Mouse (Mus musculus) frontal cortex, postnatal 25 days (tissue): ENCODE measurements around the gene Atrnl1.

ENCODE experiments used
- DNase-seq, 2 experiments: peaks; one replicate each; pipeline ENCODE4 v3.0.0; 2022; ENCODE audit warnings: low spot score in 2 of 2

Atrnl1 gene

DNA sequence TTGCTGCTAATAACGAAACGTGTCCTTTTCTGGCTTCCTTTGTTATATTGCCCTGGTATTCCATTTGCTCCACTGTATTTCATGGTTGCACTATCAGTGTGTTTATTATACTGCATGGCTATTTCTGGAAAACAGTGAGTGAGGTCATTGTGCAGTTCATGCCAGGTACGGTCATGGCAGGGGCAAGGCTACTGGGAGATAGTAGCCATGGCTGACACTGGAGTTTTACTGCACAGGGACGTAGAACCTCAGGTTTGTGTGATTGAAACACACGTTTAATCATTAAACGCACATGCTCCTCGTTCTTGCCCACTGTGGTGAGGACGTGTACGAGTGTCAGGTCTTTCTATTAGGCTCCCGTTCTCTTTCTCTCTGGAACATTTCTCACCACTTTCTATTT is 314.8 kb downstream of the Atrnl1 start:
- DNase-seq = no peak

DNA sequence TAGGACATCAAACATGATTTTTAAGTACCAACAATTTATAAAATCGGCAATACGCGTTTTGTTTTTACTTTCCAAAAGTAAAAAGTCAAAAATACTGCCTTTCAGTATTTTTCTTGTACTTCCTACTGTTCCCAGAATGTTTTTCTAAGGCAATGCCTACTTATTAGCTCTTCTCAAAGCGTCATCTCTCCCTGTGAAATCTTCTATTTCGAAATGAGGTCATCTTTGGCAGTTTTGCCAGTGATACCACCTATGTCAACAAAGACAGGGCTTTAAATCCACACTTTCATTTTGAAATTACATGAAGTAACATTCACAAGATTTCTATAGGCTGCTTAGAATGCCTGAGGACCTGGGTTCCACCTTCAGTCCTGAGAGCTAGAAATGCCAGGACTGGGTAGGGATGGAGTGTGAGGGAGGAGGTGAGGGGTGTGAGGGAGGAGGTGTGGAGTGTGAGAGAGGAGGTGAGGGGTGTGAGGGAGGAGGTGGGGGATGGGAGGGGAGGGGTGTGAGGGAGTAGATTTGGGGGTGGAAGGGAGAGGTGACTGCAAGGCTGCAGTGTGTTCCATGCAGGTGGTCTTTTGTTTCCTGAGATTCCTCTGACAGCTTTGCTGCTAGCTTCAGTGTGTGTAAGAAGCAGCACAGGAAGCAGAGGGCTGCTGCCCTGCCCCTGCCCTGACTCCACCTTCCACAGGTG is 315.5 kb downstream of the Atrnl1 start:
- DNase-seq = no peak

DNA sequence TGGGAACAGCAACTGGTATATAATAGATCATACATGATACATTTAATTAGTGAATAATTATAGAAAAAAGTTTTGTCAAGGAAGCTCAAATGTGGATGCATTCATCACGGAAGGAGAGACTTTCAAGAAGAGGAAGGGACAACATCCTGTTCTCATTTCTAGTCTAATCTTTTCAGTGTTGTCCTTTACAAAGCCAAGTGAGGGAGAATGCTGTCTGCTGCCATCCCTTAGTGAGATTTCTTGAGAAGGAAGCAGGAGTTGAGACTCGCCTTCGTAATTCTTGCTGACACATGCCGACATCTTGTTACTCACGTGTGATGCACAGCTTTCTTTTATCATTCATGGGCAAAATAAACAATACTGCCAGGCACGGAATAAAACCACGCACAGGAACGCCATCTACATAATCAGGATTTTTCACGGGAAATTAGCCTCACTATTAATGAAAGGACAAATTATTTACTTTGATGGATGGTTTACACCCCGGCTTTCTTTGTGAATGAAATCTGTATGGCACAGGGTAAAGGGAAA is 316.2 kb downstream of the Atrnl1 start:
- no peak for DNase-seq

- DNase-seq = no peak
These were observed 317.0 kb downstream of the Atrnl1 start for GRCm38 (mm10) chr19:57927566-57928523.

DNA sequence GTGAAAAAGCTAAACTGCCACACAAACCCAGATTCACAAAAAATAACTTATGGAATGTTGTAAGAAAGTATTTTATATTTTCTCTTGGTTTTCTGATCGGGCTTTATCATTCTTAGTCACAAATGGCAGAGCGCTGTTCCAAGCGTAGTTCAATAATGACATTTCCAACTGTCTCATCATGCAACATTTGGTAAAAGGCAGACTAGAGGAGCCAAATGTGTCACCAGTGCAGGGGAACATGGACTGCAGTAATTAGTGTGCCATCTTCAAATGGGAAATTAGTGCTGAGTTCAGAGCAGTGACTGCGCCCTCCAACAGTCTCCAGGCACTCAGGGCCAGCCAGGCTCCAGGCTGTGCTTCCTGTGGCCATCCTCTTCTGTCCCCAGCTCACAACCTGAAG is 320.8 kb downstream of the Atrnl1 start:
- no peak for DNase-seq

DNA sequence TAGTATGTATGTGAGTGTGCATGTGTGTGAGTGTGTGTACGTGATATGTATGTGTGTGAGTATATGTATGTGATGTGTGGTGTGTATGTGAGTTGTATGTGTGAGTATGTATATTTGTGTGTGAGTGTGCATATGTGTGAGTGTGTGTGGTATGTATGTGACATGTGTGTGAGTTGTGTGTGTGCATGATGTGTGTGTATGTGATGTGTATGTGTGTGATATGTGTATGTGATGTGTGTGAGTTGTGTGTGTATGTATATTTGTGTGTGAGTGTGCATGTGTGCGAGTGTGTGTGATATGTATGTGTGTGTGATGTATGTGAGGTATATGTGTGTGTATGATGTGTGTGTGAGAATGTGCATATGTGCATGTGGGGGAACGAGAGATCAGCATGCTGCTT is 326.0 kb downstream of the Atrnl1 start:
- no peak for DNase-seq

GRCm38 (mm10) chr19:57939166-57939565 is 328.3 kb downstream of the Atrnl1 start:
- no peak for DNase-seq

DNA sequence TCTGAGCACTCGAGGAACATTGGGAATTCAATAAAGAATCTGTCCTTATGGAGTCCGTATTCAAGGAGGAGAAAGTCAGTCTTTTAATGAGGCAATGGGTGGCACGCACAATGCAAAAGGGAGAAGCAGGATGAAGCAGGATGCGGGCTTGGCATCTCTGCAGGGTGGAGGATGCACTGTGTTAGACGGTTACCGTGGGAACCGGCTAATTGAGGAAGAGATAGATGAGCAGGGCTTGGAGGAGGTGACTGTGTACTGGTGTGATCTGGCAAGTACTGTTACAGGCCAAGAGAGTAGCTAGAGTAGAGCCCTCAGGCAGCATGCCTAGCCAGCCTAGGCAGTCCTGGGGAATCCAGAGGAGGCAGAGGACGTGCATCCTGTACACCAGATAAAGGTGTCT is 330.7 kb downstream of the Atrnl1 start:
- peak; percentile 23 to 45 for DNase-seq

DNA sequence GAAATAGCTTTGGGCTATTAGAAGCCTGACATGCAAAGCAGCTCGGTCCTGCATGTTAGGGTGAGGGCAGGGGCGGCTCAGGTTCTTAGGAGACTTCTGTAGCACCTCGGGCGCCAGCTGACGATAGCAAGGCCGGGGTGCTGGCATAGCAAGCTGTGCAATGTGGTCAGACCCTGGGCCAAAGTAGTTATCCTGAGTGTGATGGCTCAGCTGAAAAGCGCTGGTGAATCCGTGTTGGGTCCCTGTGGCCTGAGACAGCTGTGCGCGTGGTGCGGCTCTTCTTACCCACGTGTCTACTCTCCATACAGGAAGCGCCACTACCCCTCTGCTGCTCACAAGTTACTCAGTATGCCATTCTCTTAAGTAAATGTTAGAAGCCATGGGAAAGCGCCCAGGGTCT is 331.4 kb downstream of the Atrnl1 start:
- DNase-seq = no peak

- no peak for DNase-seq
These were observed 332.5 kb downstream of the Atrnl1 start for GRCm38 (mm10) chr19:57943308-57943707.

DNA sequence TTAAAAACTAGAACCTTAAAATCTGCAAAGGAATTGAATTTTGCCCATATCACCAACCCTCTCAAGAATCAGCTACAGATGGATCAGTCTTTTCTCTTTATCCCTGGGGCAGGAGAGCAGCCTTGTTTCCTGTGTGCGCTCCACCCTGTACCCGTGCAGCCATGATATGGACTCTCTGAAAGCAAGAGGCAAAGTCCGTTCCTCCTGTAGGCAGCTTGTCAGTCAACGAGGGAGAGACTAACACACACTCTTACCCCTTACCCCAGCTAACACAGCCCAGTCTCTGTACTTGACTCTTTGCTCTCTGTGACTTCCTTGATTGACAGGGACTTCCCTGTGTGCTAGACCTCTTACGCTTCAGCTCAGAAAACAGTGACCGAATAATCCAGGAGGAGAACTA is 333.8 kb downstream of the Atrnl1 start:
- DNase-seq = no peak

- no peak for DNase-seq
These were observed 334.9 kb downstream of the Atrnl1 start for GRCm38 (mm10) chr19:57945626-57946250.

DNA sequence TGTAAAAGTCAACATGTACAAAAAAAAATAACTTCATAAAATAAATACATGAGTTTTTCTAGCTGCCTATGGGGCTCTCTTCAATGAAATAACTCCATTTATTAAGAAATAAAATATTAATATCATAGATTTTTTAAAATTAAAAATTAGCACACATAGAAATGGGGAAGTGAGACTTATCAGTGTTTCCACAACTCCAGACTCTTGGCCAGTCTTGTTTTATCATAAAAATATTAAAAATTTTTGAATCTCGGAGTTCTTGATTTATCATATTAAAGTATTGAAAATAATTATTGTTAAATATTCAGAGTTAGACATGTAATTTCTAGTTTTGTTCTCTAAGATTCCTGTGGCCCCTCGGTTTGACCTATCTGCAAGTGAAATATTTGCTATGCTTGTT is 337.7 kb downstream of the Atrnl1 start:
- no peak for DNase-seq

DNA sequence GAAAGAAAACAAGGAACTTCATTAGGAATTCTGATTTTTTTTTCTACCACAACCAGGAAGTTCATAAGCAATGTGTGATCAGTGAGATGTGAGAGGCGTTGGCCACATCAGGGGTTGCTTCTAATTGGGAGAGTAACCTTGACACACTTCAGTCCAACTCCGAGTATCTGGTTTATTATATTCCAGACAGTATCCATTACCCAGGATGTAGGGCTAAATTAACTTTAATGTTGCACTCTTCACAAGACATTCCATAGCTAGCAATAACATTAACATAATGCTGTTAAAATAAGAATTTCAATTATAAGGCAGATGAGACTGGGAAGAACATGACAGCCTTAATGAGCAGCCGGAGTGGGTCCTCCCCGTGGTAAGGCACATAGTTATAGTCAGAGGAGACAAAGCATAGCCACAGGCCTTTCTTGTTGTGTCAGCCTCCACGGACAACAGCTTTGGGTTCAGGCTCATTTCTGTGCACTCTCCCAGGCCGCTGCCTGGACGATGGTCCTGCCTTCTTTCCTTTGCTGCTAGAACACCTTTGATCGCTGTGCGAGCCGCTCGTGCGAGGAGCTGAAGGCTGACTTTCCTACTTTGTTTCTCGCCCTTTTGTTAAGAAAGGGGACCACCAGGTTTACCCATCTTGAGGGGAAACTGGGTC is 338.6 kb downstream of the Atrnl1 start:
- DNase-seq = no peak

DNA sequence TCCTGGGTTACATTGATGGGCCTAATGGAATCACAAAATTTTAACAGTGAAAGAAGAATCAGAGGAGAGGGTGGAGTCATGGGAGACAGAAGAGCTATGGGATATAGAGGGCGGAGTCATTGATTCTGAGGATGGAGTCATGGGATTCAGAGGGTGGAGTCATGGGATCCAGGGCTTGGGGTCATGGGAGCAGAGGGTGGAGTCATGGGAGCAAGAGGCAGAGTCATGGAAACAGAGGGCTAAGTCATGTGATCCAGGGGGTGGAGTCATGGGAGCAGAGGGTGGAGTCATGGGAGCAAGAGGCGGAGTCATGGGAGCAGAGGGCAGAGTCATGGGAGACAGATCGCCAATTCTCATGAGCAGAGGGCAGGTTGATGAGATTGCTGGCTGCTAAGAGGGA is 343.3 kb downstream of the Atrnl1 start:
- no peak for DNase-seq

GRCm38 (mm10) chr19:57956459-57956858 is 345.6 kb downstream of the Atrnl1 start:
- no peak for DNase-seq

DNA sequence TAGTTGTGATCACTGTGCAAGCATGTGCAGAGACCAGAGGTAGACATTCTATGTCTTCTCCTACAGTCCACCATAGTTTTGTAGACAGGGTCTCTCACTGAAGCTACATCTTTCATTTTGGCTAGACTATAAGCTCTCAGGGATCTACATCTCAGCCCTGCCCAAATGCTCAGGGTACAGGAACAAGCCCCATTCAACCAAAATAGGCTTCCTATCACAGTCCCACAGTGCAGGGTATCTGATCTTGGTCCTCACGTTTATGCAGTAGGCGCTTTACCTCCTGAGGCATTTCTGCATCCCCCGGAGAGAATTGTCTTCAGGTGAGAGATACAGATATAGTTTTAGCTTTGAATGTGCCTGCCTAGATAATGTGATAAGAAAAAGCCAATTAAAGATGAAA is 346.5 kb downstream of the Atrnl1 start:
- no peak for DNase-seq

DNA sequence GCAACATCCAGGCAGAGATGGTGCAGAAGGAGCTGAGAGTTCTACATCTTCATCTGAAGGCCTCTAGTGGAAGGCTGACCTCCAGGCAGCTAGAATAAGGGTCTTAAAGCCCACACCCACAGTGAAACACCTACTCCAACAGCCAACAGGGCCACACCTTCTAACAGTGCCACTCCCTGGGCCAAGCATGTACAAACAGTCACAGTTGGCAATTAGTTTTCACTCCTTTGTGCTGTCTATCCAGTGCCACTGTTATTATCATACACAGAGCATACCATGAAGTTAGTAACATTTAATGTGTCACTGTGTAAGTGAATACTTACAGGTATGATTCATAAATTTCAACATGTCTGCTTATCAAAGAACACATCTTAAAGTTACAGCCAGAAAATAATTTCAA is 347.3 kb downstream of the Atrnl1 start:
- no peak for DNase-seq

DNA sequence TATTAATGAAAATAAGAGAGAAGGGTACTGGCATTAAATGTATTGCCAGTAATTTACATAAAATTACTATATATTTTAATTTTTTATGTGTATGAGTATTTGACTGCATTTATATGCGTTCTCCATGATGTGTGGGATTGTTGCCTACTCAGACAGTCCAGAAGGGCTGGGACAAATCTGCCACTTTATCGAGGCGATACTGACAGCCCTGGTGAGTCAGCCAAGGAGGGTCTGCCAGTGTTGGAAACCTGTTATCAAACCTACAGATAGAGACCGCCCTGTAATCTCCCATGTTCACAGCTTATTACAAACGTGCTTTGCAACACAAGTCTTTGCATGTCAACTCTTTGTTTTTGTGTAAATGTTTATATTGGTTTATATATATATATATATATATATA is 347.9 kb downstream of the Atrnl1 start:
- no peak for DNase-seq

DNA sequence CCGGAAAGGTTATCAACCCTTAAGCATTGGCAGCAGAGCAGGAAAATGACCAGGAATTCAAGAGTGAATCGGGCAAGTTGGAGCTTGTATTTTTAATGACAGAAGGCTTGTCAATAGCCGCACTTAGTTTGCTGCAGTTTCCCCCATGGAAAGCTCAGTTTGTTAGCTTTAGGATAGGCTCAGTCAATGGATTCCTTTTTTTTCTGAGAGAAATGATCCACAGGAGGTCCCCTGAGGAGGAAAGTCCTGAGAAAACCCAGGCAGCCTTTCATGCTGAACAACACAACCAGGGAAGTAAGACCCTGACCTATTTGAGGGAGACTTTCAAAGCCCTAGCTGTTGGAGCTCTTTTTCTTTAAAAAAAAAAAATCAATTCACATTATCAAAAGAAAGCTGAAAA is 350.5 kb downstream of the Atrnl1 start:
- no peak for DNase-seq

DNA sequence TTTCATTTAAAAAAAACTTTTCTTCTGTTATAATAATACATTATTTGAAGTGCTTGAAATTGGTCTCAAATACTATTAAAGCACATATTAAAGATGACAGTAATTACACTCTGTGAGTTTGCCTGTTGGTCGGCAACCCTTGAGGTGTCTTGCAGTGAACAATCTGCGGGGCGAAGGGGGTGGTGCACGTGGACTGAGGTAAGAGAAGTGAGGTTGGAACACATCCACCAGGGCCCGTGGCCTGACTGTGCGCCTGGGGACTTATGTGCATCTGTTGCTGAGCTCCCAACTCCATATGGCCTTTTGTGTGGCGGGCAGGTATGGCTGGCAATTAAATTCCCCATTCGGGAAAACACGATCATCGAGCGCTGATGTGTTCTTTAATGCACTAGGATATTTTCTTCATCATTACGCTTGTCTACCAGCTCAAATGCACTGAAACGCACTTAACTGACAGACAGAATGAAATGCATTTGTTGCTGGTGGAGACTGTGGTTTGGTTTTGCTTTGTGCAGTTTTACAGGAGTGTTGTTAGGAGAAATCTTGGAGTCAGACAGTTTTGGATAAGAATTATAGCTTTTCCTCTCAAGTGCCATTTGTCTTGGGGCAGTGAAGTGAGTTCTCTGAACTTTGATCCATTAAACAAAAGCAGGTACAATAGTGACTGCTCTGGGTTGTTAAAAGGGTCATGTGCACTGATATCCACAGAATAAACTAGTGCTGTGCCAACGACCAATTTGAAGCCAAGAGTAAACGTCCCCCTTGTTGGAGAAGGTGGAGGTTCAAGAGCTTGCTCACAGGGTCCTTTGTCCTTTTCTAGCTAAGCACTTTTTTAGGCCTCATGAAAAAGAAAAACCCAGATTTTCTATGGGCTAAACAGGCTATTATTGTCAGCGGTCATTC is 351.2 kb downstream of the Atrnl1 start:
- DNase-seq = no peak
